Mouse (Mus musculus): ENCODE results near the gene Ank2.

The Ank2 gene

GRCm38 (mm10) chr3:127157706-127158105 lies 341.4 kb downstream of the Ank2 start:
- ChIA-PET CTCF (no interaction called here), POLR2A (no interaction called here)

GRCm38 (mm10) chr3:127156080-127156479 lies 343.1 kb downstream of the Ank2 start:
- ChIA-PET POLR2A (no interaction called here), CTCF (no interaction called here)

GRCm38 (mm10) chr3:127153861-127154260 lies 345.3 kb downstream of the Ank2 start:
- ChIA-PET CTCF (interaction anchor here in 1 of 4 experiments (1.0 kb wide), 1 partner anchor 8 kb away, joined by 3 read pairs; no protein-coding TSS in a partner anchor), POLR2A (interaction anchor here in 1 of 4 experiments (0.5 to 0.7 kb wide), 5 partner anchors 14 to 299 kb away, joined by 3 to 4 read pairs (median 3); no protein-coding TSS in a partner anchor)

GRCm38 (mm10) chr3:127153443-127153842 lies 345.7 kb downstream of the Ank2 start:
- ChIA-PET POLR2A (interaction anchor here in 1 of 4 experiments (0.7 kb wide), 2 partner anchors 46 to 230 kb away, joined by 3 read pairs; no protein-coding TSS in a partner anchor), CTCF (interaction anchor here in 1 of 4 experiments (1.0 kb wide), 1 partner anchor 9 kb away, joined by 3 read pairs; no protein-coding TSS in a partner anchor)

GRCm38 (mm10) chr3:127148648-127149047 lies 350.5 kb downstream of the Ank2 start:
- ChIA-PET CTCF (no interaction called here), POLR2A (no interaction called here)

GRCm38 (mm10) chr3:127140590-127140989 lies 358.6 kb downstream of the Ank2 start:
- ChIA-PET POLR2A (interaction anchor here in 1 of 4 experiments (0.7 kb wide), 1 partner anchor 13 kb away, joined by 3 read pairs; no protein-coding TSS in a partner anchor), CTCF (interaction anchor here in 1 of 4 experiments (0.7 kb wide), 1 partner anchor 15 kb away, joined by 11 read pairs; no protein-coding TSS in a partner anchor)

- POLR2A ChIA-PET: no interaction called here
These were observed 359.5 kb downstream of the Ank2 start for GRCm38 (mm10) chr3:127139638-127140037.

GRCm38 (mm10) chr3:127137508-127137907 lies 361.6 kb downstream of the Ank2 start:
- CTCF ChIA-PET: no interaction called here
- POLR2A ChIA-PET: no interaction called here

More at GRCm38 (mm10) chr3:127139638-127140037, 359.5 kb downstream of the Ank2 start:
- CTCF ChIA-PET: no interaction called here

GRCm38 (mm10) chr3:127134062-127134461 lies 365.1 kb downstream of the Ank2 start:
- ChIA-PET POLR2A (no interaction called here), CTCF (no interaction called here)

- POLR2A ChIA-PET: no interaction called here
- CTCF ChIA-PET: no interaction called here
These were observed 368.1 kb downstream of the Ank2 start for GRCm38 (mm10) chr3:127131048-127131447.

- POLR2A ChIA-PET: no interaction called here
- CTCF ChIA-PET: no interaction called here
These were observed 368.9 kb downstream of the Ank2 start for GRCm38 (mm10) chr3:127130167-127130770.

- CTCF ChIA-PET: no interaction called here
- POLR2A ChIA-PET: no interaction called here
These were observed 369.4 kb downstream of the Ank2 start for GRCm38 (mm10) chr3:127129750-127130149.

- POLR2A ChIA-PET: no interaction called here
- CTCF ChIA-PET: no interaction called here
These were observed 371.5 kb downstream of the Ank2 start for GRCm38 (mm10) chr3:127127611-127128010.

- ChIA-PET POLR2A (no interaction called here), CTCF (no interaction called here)
These were observed 372.9 kb downstream of the Ank2 start for GRCm38 (mm10) chr3:127126220-127126619.

GRCm38 (mm10) chr3:127124375-127124993 lies 374.7 kb downstream of the Ank2 start:
- POLR2A ChIA-PET: no interaction called here
- CTCF ChIA-PET: interaction anchor here in 1 of 4 experiments (0.6 kb wide), 1 partner anchor 510 kb away, joined by 3 read pairs; no protein-coding TSS in a partner anchor

GRCm38 (mm10) chr3:127123376-127123775 lies 375.8 kb downstream of the Ank2 start:
- POLR2A ChIA-PET: no interaction called here
- CTCF ChIA-PET: no interaction called here

- CTCF ChIA-PET: no interaction called here
These were observed 380.4 kb downstream of the Ank2 start for GRCm38 (mm10) chr3:127118777-127119176.

GRCm38 (mm10) chr3:127116226-127116625 lies 382.9 kb downstream of the Ank2 start:
- ChIA-PET POLR2A (no interaction called here), CTCF (no interaction called here)

More at GRCm38 (mm10) chr3:127118777-127119176, 380.4 kb downstream of the Ank2 start:
- POLR2A ChIA-PET: no interaction called here

GRCm38 (mm10) chr3:127113238-127113637 lies 385.9 kb downstream of the Ank2 start:
- ChIA-PET POLR2A (interaction anchor here in 1 of 4 experiments (0.7 kb wide), 1 partner anchor 183 kb away, joined by 3 read pairs; no protein-coding TSS in a partner anchor), CTCF (no interaction called here)

- CTCF ChIA-PET: no interaction called here
- POLR2A ChIA-PET: no interaction called here
These were observed 389.7 kb downstream of the Ank2 start for GRCm38 (mm10) chr3:127109413-127109812.

GRCm38 (mm10) chr3:127108481-127108880 lies 390.7 kb downstream of the Ank2 start:
- CTCF ChIA-PET: no interaction called here
- POLR2A ChIA-PET: no interaction called here
